Mouse (Mus musculus): ENCODE data around the gene Duox1. TPM values are rescaled to one million over a fixed set of nuclear protein-coding genes. Genes with fewer than 3 reads are reported as not detected.

Gene Duox1
- 0.31 and 0.32 TPM in 2 replicates for polyA plus RNA-seq (2015; fragmentation: Nextera tagmentation; extraction: Ambion mirVana)

DNA sequence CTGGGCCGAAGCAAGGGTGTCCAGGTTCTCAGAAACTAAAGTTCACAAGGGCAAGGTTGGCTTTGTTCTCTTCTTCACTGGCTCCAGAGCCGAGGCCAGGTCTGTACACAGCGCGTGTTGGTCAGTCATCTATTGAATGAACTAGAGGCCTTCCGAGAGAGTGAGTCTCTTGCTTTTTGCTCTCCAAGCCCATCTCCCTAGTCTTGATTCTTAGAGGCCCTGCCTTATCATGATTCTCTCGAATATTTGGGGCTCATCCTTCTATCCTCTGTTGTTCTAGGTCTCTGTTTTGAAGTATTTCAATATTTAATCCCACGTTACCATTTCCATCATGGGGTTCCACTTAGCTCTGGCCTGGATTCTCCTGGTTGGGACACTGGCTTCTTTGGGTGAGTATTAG lies at the start of gene Duox1:
Gene Duox1 (plus strand): TSS at position 301 of the 400 bp plus-strand sequence.
- H3K4me1 ChIP-seq: peaks cover 15% of the 10 kb centered on the region
- WGBS: 88% methylated on average over 7 of the region's 7 CpGs
- peaks cover 63% of the 10 kb centered on the region for H3K27me3 ChIP-seq

GRCm38 (mm10) chr2:122266407-122267193 lies 48.9 kb upstream of the Duox1 start:
- Histone ChIP-seq H3K27ac (no peak overlapping the region), H3K4me3 (no peak overlapping the region), H3K4me1 (peaks cover 8% of the 10 kb centered on the region), H3K36me3 (no peaks in the 10 kb centered on the region), H3K9me3 (no peaks in the 10 kb centered on the region), H3K27me3 (no peaks in the 10 kb centered on the region), H3K9ac (no peak overlapping the region), H3K4me2 (no peak overlapping the region)
- 92% methylated on average over 7 of the region's 7 CpGs for WGBS
- no peak for ATAC-seq (ENCODE audit: insufficient number of reproducible peaks, insufficient read depth, low FRiP score, low TSS enrichment, low read depth)

More for the DNA sequence above, at the start of gene Duox1:
- Histone ChIP-seq H3K27ac (no peak within 1 kb of the TSS), H3K4me2 (no peak within 1 kb of the TSS), H3K4me3 (no peak within 1 kb of the TSS), H3K9ac (no peak within 1 kb of the TSS), H3K9me3 (no peaks in the 10 kb centered on the region), H3K36me3 (no peaks in the 10 kb centered on the region)
- ATAC-seq (ENCODE audit: insufficient number of reproducible peaks, insufficient read depth, low FRiP score, low TSS enrichment, low read depth): no peak

DNA sequence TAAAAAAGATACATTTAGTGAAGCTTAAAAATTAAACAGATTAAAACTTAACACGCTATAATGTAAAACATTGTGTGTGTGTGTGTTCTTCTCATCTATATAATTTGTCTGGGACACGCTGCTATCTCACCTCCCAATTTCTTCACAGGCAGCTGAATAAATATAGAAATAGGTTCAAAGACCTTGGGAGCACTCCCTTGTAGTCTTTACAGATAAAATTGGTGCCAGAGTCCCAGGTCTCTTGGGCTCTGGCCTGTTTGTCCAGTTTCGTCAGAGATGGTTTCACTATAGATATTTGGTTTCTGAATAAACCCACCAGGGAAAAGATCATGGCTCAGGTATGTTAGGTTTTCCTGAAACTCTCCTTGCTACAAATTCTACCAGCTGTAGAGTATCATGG lies 36.7 kb upstream of the Duox1 start:
- Histone ChIP-seq H3K4me1 (no peaks in the 10 kb centered on the region), H3K27me3 (no peaks in the 10 kb centered on the region), H3K4me2 (no peak overlapping the region), H3K27ac (no peak overlapping the region), H3K4me3 (no peak overlapping the region), H3K36me3 (no peaks in the 10 kb centered on the region), H3K9ac (no peak overlapping the region), H3K9me3 (no peaks in the 10 kb centered on the region)
- ATAC-seq (ENCODE audit: insufficient number of reproducible peaks, insufficient read depth, low FRiP score, low TSS enrichment, low read depth): no peak
- 79% methylated on average over 3 of the region's 3 CpGs for WGBS

GRCm38 (mm10) chr2:122284091-122284490 lies 31.4 kb upstream of the Duox1 start:
- Histone ChIP-seq H3K4me1 (no peaks in the 10 kb centered on the region), H3K27ac (no peak overlapping the region), H3K9ac (no peak overlapping the region), H3K36me3 (no peaks in the 10 kb centered on the region), H3K27me3 (no peaks in the 10 kb centered on the region), H3K4me2 (no peak overlapping the region), H3K9me3 (no peaks in the 10 kb centered on the region), H3K4me3 (no peak overlapping the region)
- WGBS: 85% methylated on average over 9 of the region's 9 CpGs
- ATAC-seq (ENCODE audit: insufficient number of reproducible peaks, insufficient read depth, low FRiP score, low TSS enrichment, low read depth): no peak

DNA sequence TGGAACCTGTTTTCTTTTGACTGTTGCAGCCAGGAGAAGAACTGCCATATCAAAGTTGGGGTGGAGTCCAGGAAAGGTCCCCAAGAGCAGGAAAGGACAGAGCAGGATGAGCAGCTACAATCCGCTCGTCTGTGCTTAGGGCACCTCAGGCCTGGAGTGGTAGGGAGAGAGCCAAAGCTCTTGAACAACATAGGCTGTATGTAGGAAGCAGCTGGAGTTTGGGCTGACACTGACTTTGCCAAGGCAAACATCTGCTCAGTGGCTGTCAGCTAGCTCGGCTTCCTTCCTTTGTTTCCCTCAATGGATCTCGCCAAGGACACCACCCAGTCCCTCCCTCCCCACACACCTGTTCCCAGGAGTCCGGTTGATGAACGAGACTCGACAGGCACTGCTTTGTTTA lies 29.3 kb upstream of the Duox1 start:
- no peaks in the 10 kb centered on the region for H3K9me3 ChIP-seq
- H3K27ac ChIP-seq: no peak overlapping the region
- no peak for ATAC-seq (ENCODE audit: insufficient number of reproducible peaks, insufficient read depth, low FRiP score, low TSS enrichment, low read depth)
- H3K4me3 ChIP-seq: no peak overlapping the region
- H3K4me2 ChIP-seq: no peak overlapping the region
- H3K27me3 ChIP-seq: peaks cover 1% of the 10 kb centered on the region; the same call in 1 of the 2 replicates
- H3K36me3 ChIP-seq: no peaks in the 10 kb centered on the region
- 67% methylated on average over 7 of the region's 7 CpGs for WGBS
- no peak overlapping the region for H3K9ac ChIP-seq
- no peaks in the 10 kb centered on the region for H3K4me1 ChIP-seq

DNA sequence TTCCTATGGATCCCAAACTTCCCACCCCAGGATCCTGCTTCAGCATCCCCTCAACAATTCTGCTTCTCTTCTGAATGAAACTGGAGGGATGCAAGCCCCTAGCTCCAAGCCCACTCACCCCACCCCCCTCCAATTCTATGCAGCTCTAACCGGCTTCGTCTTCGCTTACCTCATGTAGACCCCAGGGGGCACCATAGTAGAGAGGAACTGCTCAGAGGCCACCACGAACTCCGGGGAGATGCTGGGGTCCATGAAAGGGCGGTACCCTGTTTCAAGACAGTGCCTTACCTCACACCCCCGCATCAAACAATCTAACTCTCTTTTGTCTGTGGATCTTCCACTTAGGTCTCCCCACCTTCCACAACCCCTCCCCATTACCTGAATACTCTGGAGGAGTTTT lies 20.6 kb upstream of the Duox1 start:
- Histone ChIP-seq H3K4me1 (peaks cover 25% of the 10 kb centered on the region), H3K4me3 (no peak overlapping the region), H3K4me2 (no peak overlapping the region), H3K9ac (no peak overlapping the region), H3K27ac (no peak overlapping the region), H3K27me3 (peaks cover 77% of the 10 kb centered on the region), H3K36me3 (no peaks in the 10 kb centered on the region), H3K9me3 (no peaks in the 10 kb centered on the region)
- ATAC-seq (ENCODE audit: insufficient number of reproducible peaks, insufficient read depth, low FRiP score, low TSS enrichment, low read depth): no peak
- 3% methylated on average over 7 of the region's 7 CpGs for WGBS

GRCm38 (mm10) chr2:122297271-122298095 lies 18.0 kb upstream of the Duox1 start:
- peaks cover 98% of the 10 kb centered on the region for H3K27me3 ChIP-seq
- H3K9ac ChIP-seq: no peak overlapping the region
- H3K27ac ChIP-seq: no peak overlapping the region
- H3K4me3 ChIP-seq: peak overlapping the region; percentile 33
- WGBS: under 1% methylated on average over 35 of the region's 35 CpGs
- no peak for ATAC-seq (ENCODE audit: insufficient number of reproducible peaks, insufficient read depth, low FRiP score, low TSS enrichment, low read depth)
- no peaks in the 10 kb centered on the region for H3K9me3 ChIP-seq
- peak overlapping the region; percentile 42 for H3K4me2 ChIP-seq
- peaks cover 44% of the 10 kb centered on the region for H3K4me1 ChIP-seq
- H3K36me3 ChIP-seq: no peaks in the 10 kb centered on the region

DNA sequence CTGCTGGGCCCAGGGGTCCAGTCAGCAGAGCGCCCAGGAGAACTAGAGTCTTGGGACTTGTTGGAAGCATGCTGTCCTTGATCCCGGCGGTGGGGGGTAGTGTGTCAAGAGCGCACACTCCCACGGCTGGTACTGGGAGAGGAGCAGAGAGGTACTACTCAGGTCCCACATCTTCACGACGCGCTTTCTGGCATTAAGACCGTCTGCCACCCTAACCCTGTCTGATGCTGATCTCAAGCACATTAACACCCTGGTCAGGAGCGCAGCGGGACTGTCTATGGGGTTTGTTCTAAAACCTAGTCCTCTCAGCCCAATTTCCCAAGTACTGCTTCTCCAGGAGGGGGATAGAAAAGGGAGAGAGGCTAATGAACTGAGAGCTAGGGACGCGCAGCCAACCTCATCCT lies 17.4 kb upstream of the Duox1 start, which contains the start of gene Duox2:
Gene Duox2 (minus strand): TSS at position 354 of the 404 bp plus-strand sequence.
- ATAC-seq (ENCODE audit: insufficient number of reproducible peaks, insufficient read depth, low FRiP score, low TSS enrichment, low read depth): no peak
- H3K4me2 ChIP-seq: peak within 1 kb of the TSS; percentile 53
- H3K4me3 ChIP-seq: peak within 1 kb of the TSS; percentile 33
- no peaks in the 10 kb centered on the region for H3K36me3 ChIP-seq
- WGBS: 4% methylated on average over 13 of the region's 13 CpGs
- no peak within 1 kb of the TSS for H3K9ac ChIP-seq
- peaks cover 44% of the 10 kb centered on the region for H3K4me1 ChIP-seq
- no peaks in the 10 kb centered on the region for H3K9me3 ChIP-seq
- peaks cover 100% of the 10 kb centered on the region for H3K27me3 ChIP-seq
- no peak within 1 kb of the TSS for H3K27ac ChIP-seq

GRCm38 (mm10) chr2:122298596-122299490 lies 16.6 kb upstream of the Duox1 start, which contains the start of gene Duoxa2:
TSS of gene Duoxa2 (plus strand) at chr2:122298900.
- no peak for ATAC-seq (ENCODE audit: insufficient number of reproducible peaks, insufficient read depth, low FRiP score, low TSS enrichment, low read depth)
- Histone ChIP-seq H3K4me1 (peaks cover 44% of the 10 kb centered on the region), H3K27ac (no peak within 1 kb of the TSS), H3K27me3 (peaks cover 100% of the 10 kb centered on the region), H3K4me3 (peak within 1 kb of the TSS; percentile 33), H3K9ac (no peak within 1 kb of the TSS), H3K9me3 (no peaks in the 10 kb centered on the region), H3K4me2 (peak within 1 kb of the TSS; percentile 53), H3K36me3 (no peaks in the 10 kb centered on the region)
- WGBS: 1% methylated on average over 43 of the region's 43 CpGs

GRCm38 (mm10) chr2:122299911-122300655 lies 15.4 kb upstream of the Duox1 start:
- Histone ChIP-seq H3K27me3 (peaks cover 100% of the 10 kb centered on the region), H3K36me3 (no peaks in the 10 kb centered on the region), H3K4me3 (no peak overlapping the region), H3K9ac (no peak overlapping the region), H3K9me3 (no peaks in the 10 kb centered on the region), H3K4me2 (no peak overlapping the region), H3K4me1 (peaks cover 44% of the 10 kb centered on the region), H3K27ac (no peak overlapping the region)
- no peak for ATAC-seq (ENCODE audit: insufficient number of reproducible peaks, insufficient read depth, low FRiP score, low TSS enrichment, low read depth)
- 7% methylated on average over 14 of the region's 14 CpGs for WGBS

Measured in embryonic facial prominence, embryonic 13.5 days (tissue).